Mouse (Mus musculus): ENCODE measurements around the gene Cstf1. TPM values are rescaled to one million over a fixed set of nuclear protein-coding genes. Genes with fewer than 3 reads are reported as not detected.
A peak's percentile ranks its signal among the peaks of the same experiment; 100 is the strongest.

The Cstf1 gene
- total RNA-seq, 1 experiment = 67.2 TPM

- H3K36me3 ChIP-seq (ENCODE audit: control insufficient read depth, insufficient read depth, low read length, poor library complexity, severe bottlenecking) = peaks cover 81% of the 10 kb centered on the region
- H3K9me3 ChIP-seq (ENCODE audit: control insufficient read depth, insufficient read depth, low read depth, low read length) = no peaks in the 10 kb centered on the region
- in situ Hi-C loops (cut with MboI; ENCODE audit: low sequenced_read_pairs in 2 of 2, unreplicated experiment in 2 of 2) = no loop called here
- DNase-seq (ENCODE audit: low read depth, low spot score) = no peak
- no peak overlapping the region for H3K27ac ChIP-seq (ENCODE audit: insufficient read depth, low read depth, low read length, poor library complexity, severe bottlenecking)
- H3K9ac ChIP-seq (ENCODE audit: insufficient read depth, low read depth, low read length, poor library complexity, severe bottlenecking) = no peak overlapping the region
- H3K4me3 ChIP-seq (ENCODE audit: insufficient read depth in 1 of 2, low read depth in 1 of 2, low read length in 2 of 2, poor library complexity in 1 of 2, severe bottlenecking in 1 of 2) = no peak overlapping the region
- no peak for TF ChIP-seq CHD2 (IDR thresholded peaks at IDR 0.05; ENCODE audit: low read depth, low read length)
- no peaks in the 10 kb centered on the region for H3K4me1 ChIP-seq (ENCODE audit: control insufficient read depth in 2 of 2, insufficient read depth in 2 of 2, low read length in 2 of 2, poor library complexity in 1 of 2)
Measured at GRCm38 (mm10) chr2:172363176-172363575, 7.3 kb upstream of the Cstf1 start.

- in situ Hi-C loops (cut with MboI; ENCODE audit: low sequenced_read_pairs in 2 of 2, unreplicated experiment in 2 of 2) = no loop called here
- Histone ChIP-seq H3K4me3 (ENCODE audit: insufficient read depth in 1 of 2, low read depth in 1 of 2, low read length in 2 of 2, poor library complexity in 1 of 2, severe bottlenecking in 1 of 2) (peak overlapping the region; percentile 78 to 93), H3K4me1 (ENCODE audit: control insufficient read depth in 2 of 2, insufficient read depth in 2 of 2, low read length in 2 of 2, poor library complexity in 1 of 2) (peaks cover 0 to 12% of the 10 kb centered on the region in 2 experiments; a peak in 1 of 4 replicates), H3K27ac (ENCODE audit: insufficient read depth, low read depth, low read length, poor library complexity, severe bottlenecking) (peak overlapping the region; percentile 69; the same call in 1 of the 2 replicates), H3K36me3 (ENCODE audit: control insufficient read depth, insufficient read depth, low read length, poor library complexity, severe bottlenecking) (peaks cover 47% of the 10 kb centered on the region), H3K9me3 (ENCODE audit: control insufficient read depth, insufficient read depth, low read depth, low read length) (no peaks in the 10 kb centered on the region), H3K9ac (ENCODE audit: insufficient read depth, low read depth, low read length, poor library complexity, severe bottlenecking) (peak overlapping the region; percentile 97)
- DNase-seq (ENCODE audit: low read depth, low spot score) = no peak
- TF ChIP-seq ZNF384 (IDR thresholded peaks at IDR 0.05; ENCODE audit: low read depth, low read length) = no peak
- TF ChIP-seq HCFC1 (IDR thresholded peaks at IDR 0.05; ENCODE audit: borderline replicate concordance, insufficient read depth, low read length) = no peak
- TF ChIP-seq CHD2 (IDR thresholded peaks at IDR 0.05; ENCODE audit: low read depth, low read length) = no peak
- no peak for TF ChIP-seq ZC3H11A (IDR thresholded peaks at IDR 0.05; ENCODE audit: borderline replicate concordance, low read depth, low read length)
- TF ChIP-seq MAFK (IDR thresholded peaks at IDR 0.05; ENCODE audit: insufficient read depth, low read depth, low read length) = no peak
Measured at GRCm38 (mm10) chr2:172371258-172371657, 777 bp downstream of the Cstf1 start.

- no peak for TF ChIP-seq CHD2 (IDR thresholded peaks at IDR 0.05; ENCODE audit: low read depth, low read length)
- TF ChIP-seq HCFC1 (IDR thresholded peaks at IDR 0.05; ENCODE audit: borderline replicate concordance, insufficient read depth, low read length) = no peak
- no peak for TF ChIP-seq ZC3H11A (IDR thresholded peaks at IDR 0.05; ENCODE audit: borderline replicate concordance, low read depth, low read length)
- no peak for TF ChIP-seq ZNF384 (IDR thresholded peaks at IDR 0.05; ENCODE audit: low read depth, low read length)
- TF ChIP-seq MAFK (IDR thresholded peaks at IDR 0.05; ENCODE audit: insufficient read depth, low read depth, low read length) = no peak
- no peak for DNase-seq (ENCODE audit: low read depth, low spot score)
- Histone ChIP-seq H3K4me3 (ENCODE audit: insufficient read depth in 1 of 2, low read depth in 1 of 2, low read length in 2 of 2, poor library complexity in 1 of 2, severe bottlenecking in 1 of 2) (no peak overlapping the region), H3K27ac (ENCODE audit: insufficient read depth, low read depth, low read length, poor library complexity, severe bottlenecking) (peak overlapping the region; percentile 48; the same call in 1 of the 2 replicates), H3K9me3 (ENCODE audit: control insufficient read depth, insufficient read depth, low read depth, low read length) (no peaks in the 10 kb centered on the region), H3K9ac (ENCODE audit: insufficient read depth, low read depth, low read length, poor library complexity, severe bottlenecking) (no peak overlapping the region), H3K36me3 (ENCODE audit: control insufficient read depth, insufficient read depth, low read length, poor library complexity, severe bottlenecking) (peaks cover 68% of the 10 kb centered on the region), H3K4me1 (ENCODE audit: control insufficient read depth in 2 of 2, insufficient read depth in 2 of 2, low read length in 2 of 2, poor library complexity in 1 of 2) (peaks cover 0 to 38% of the 10 kb centered on the region in 2 experiments; a peak in 1 of 4 replicates)
- in situ Hi-C loops (cut with MboI; ENCODE audit: low sequenced_read_pairs in 2 of 2, unreplicated experiment in 2 of 2) = no loop called here
Measured at GRCm38 (mm10) chr2:172376551-172376950, 6.1 kb downstream of the Cstf1 start.

GRCm38 (mm10) chr2:172376999-172377515 lies 6.6 kb downstream of the Cstf1 start:
- in situ Hi-C loops (cut with MboI; ENCODE audit: low sequenced_read_pairs in 2 of 2, unreplicated experiment in 2 of 2) = no loop called here
- Histone ChIP-seq H3K9ac (ENCODE audit: insufficient read depth, low read depth, low read length, poor library complexity, severe bottlenecking) (no peak overlapping the region), H3K4me3 (ENCODE audit: insufficient read depth in 1 of 2, low read depth in 1 of 2, low read length in 2 of 2, poor library complexity in 1 of 2, severe bottlenecking in 1 of 2) (no peak overlapping the region), H3K4me1 (ENCODE audit: control insufficient read depth in 2 of 2, insufficient read depth in 2 of 2, low read length in 2 of 2, poor library complexity in 1 of 2) (peaks cover 0 to 36% of the 10 kb centered on the region in 2 experiments; a peak in 1 of 4 replicates), H3K9me3 (ENCODE audit: control insufficient read depth, insufficient read depth, low read depth, low read length) (no peaks in the 10 kb centered on the region), H3K36me3 (ENCODE audit: control insufficient read depth, insufficient read depth, low read length, poor library complexity, severe bottlenecking) (peaks cover 73% of the 10 kb centered on the region), H3K27ac (ENCODE audit: insufficient read depth, low read depth, low read length, poor library complexity, severe bottlenecking) (peak overlapping the region; percentile 11; the same call in 1 of the 2 replicates)
- TF ChIP-seq ZNF384 (IDR thresholded peaks at IDR 0.05; ENCODE audit: low read depth, low read length) (no peak), ZC3H11A (IDR thresholded peaks at IDR 0.05; ENCODE audit: borderline replicate concordance, low read depth, low read length) (no peak), MAFK (IDR thresholded peaks at IDR 0.05; ENCODE audit: insufficient read depth, low read depth, low read length) (no peak)
- DNase-seq (ENCODE audit: low read depth, low spot score) = no peak

GRCm38 (mm10) chr2:172378332-172378731 lies 7.9 kb downstream of the Cstf1 start:
- Histone ChIP-seq H3K4me3 (ENCODE audit: insufficient read depth in 1 of 2, low read depth in 1 of 2, low read length in 2 of 2, poor library complexity in 1 of 2, severe bottlenecking in 1 of 2) (no peak overlapping the region), H3K9me3 (ENCODE audit: control insufficient read depth, insufficient read depth, low read depth, low read length) (no peaks in the 10 kb centered on the region), H3K9ac (ENCODE audit: insufficient read depth, low read depth, low read length, poor library complexity, severe bottlenecking) (no peak overlapping the region), H3K36me3 (ENCODE audit: control insufficient read depth, insufficient read depth, low read length, poor library complexity, severe bottlenecking) (peaks cover 67% of the 10 kb centered on the region), H3K4me1 (ENCODE audit: control insufficient read depth in 2 of 2, insufficient read depth in 2 of 2, low read length in 2 of 2, poor library complexity in 1 of 2) (peaks cover 0 to 36% of the 10 kb centered on the region in 2 experiments; a peak in 1 of 4 replicates), H3K27ac (ENCODE audit: insufficient read depth, low read depth, low read length, poor library complexity, severe bottlenecking) (no peak overlapping the region)
- DNase-seq (ENCODE audit: low read depth, low spot score) = no peak
- TF ChIP-seq ZNF384 (IDR thresholded peaks at IDR 0.05; ENCODE audit: low read depth, low read length) (no peak), MAFK (IDR thresholded peaks at IDR 0.05; ENCODE audit: insufficient read depth, low read depth, low read length) (no peak), ZC3H11A (IDR thresholded peaks at IDR 0.05; ENCODE audit: borderline replicate concordance, low read depth, low read length) (no peak)
- in situ Hi-C loops (cut with MboI; ENCODE audit: low sequenced_read_pairs in 2 of 2, unreplicated experiment in 2 of 2) = no loop called here

Data from ES-E14 (cell line).